Mouse (Mus musculus): ENCODE measurements around the gene Ndrg4. TPM values are rescaled to one million over a fixed set of nuclear protein-coding genes. Genes with fewer than 3 reads are reported as not detected.
"Not testable (repeated sequence)": the region's sequence is repeated elsewhere in the genome, so short reads cannot be mapped to it uniquely, and the experiment has no call there.

Gene Ndrg4
- polyA plus RNA-seq, 1 experiment from 2014 or later = 665 TPM

GRCm38 (mm10) chr8:95657523-95657922 is 19.3 kb upstream of the Ndrg4 start:
- no peak overlapping the region for H3K4me2 ChIP-seq (ENCODE audit: low read length)
- no peaks in the 10 kb centered on the region for H3K9me3 ChIP-seq (ENCODE audit: control insufficient read depth, low read length)
- WGBS = 57% methylated on average over 2 of the region's 2 CpGs
- H3K9ac ChIP-seq (ENCODE audit: low read depth, low read length) = no peak overlapping the region
- H3K36me3 ChIP-seq (ENCODE audit: control insufficient read depth, insufficient read depth, low read length) = no peaks in the 10 kb centered on the region
- H3K27me3 ChIP-seq (replicated peaks; ENCODE audit: control insufficient read depth, insufficient read depth, low read length) = no peaks in the 10 kb centered on the region
- no peak overlapping the region for H3K27ac ChIP-seq (ENCODE audit: low read depth, low read length)
- ATAC-seq = no peak
- no peaks in the 10 kb centered on the region for H3K4me1 ChIP-seq (ENCODE audit: control insufficient read depth, insufficient read depth, low read depth, low read length)
- no peak overlapping the region for H3K4me3 ChIP-seq (ENCODE audit: low read length)

- Histone ChIP-seq H3K9me3 (ENCODE audit: control insufficient read depth, low read length) (no peaks in the 10 kb centered on the region), H3K4me3 (ENCODE audit: low read length) (no peak overlapping the region), H3K4me2 (ENCODE audit: low read length) (no peak overlapping the region), H3K9ac (ENCODE audit: low read depth, low read length) (no peak overlapping the region), H3K27me3 (replicated peaks; ENCODE audit: control insufficient read depth, insufficient read depth, low read length) (no peaks in the 10 kb centered on the region), H3K27ac (ENCODE audit: low read depth, low read length) (no peak overlapping the region), H3K4me1 (ENCODE audit: control insufficient read depth, insufficient read depth, low read depth, low read length) (no peaks in the 10 kb centered on the region), H3K36me3 (ENCODE audit: control insufficient read depth, insufficient read depth, low read length) (no peaks in the 10 kb centered on the region)
- 81% methylated on average over 6 of the region's 6 CpGs for WGBS
- ATAC-seq = no peak
Measured at GRCm38 (mm10) chr8:95660334-95660882, 16.4 kb upstream of the Ndrg4 start.

- Histone ChIP-seq H3K9ac (ENCODE audit: low read depth, low read length) (no peak overlapping the region), H3K27ac (ENCODE audit: low read depth, low read length) (no peak overlapping the region), H3K27me3 (replicated peaks; ENCODE audit: control insufficient read depth, insufficient read depth, low read length) (no peaks in the 10 kb centered on the region), H3K9me3 (ENCODE audit: control insufficient read depth, low read length) (no peaks in the 10 kb centered on the region), H3K4me2 (ENCODE audit: low read length) (no peak overlapping the region), H3K4me3 (ENCODE audit: low read length) (no peak overlapping the region), H3K4me1 (ENCODE audit: control insufficient read depth, insufficient read depth, low read depth, low read length) (no peaks in the 10 kb centered on the region), H3K36me3 (ENCODE audit: control insufficient read depth, insufficient read depth, low read length) (no peaks in the 10 kb centered on the region)
- WGBS = 82% methylated on average over 8 of the region's 8 CpGs
- no peak for ATAC-seq
Measured at GRCm38 (mm10) chr8:95661085-95661484, 15.7 kb upstream of the Ndrg4 start.

- H3K27ac ChIP-seq (ENCODE audit: low read depth, low read length) = no peak overlapping the region
- H3K9me3 ChIP-seq (ENCODE audit: control insufficient read depth, low read length) = no peaks in the 10 kb centered on the region
- no peaks in the 10 kb centered on the region for H3K27me3 ChIP-seq (replicated peaks; ENCODE audit: control insufficient read depth, insufficient read depth, low read length)
- no peaks in the 10 kb centered on the region for H3K4me1 ChIP-seq (ENCODE audit: control insufficient read depth, insufficient read depth, low read depth, low read length)
- no peak overlapping the region for H3K4me3 ChIP-seq (ENCODE audit: low read length)
- H3K9ac ChIP-seq (ENCODE audit: low read depth, low read length) = no peak overlapping the region
- no peak for ATAC-seq
- no peak overlapping the region for H3K4me2 ChIP-seq (ENCODE audit: low read length)
- H3K36me3 ChIP-seq (ENCODE audit: control insufficient read depth, insufficient read depth, low read length) = no peaks in the 10 kb centered on the region
- WGBS = 91% methylated on average over 6 of the region's 6 CpGs
Measured at GRCm38 (mm10) chr8:95661575-95661974, 15.2 kb upstream of the Ndrg4 start.

- WGBS = 86% methylated on average over 7 of the region's 7 CpGs
Measured at GRCm38 (mm10) chr8:95662885-95663598, 13.7 kb upstream of the Ndrg4 start.

GRCm38 (mm10) chr8:95663599-95663949 is 13.2 kb upstream of the Ndrg4 start:
- no peak overlapping the region for H3K9ac ChIP-seq (ENCODE audit: low read depth, low read length)

More at GRCm38 (mm10) chr8:95662885-95663598, 13.7 kb upstream of the Ndrg4 start:
- Histone ChIP-seq H3K36me3 (ENCODE audit: control insufficient read depth, insufficient read depth, low read length) (no peaks in the 10 kb centered on the region), H3K4me1 (ENCODE audit: control insufficient read depth, insufficient read depth, low read depth, low read length) (no peaks in the 10 kb centered on the region), H3K9ac (ENCODE audit: low read depth, low read length) (no peak overlapping the region), H3K4me2 (ENCODE audit: low read length) (no peak overlapping the region), H3K4me3 (ENCODE audit: low read length) (no peak overlapping the region), H3K27me3 (replicated peaks; ENCODE audit: control insufficient read depth, insufficient read depth, low read length) (no peaks in the 10 kb centered on the region), H3K27ac (ENCODE audit: low read depth, low read length) (no peak overlapping the region), H3K9me3 (ENCODE audit: control insufficient read depth, low read length) (no peaks in the 10 kb centered on the region)
- ATAC-seq = no peak

GRCm38 (mm10) chr8:95665813-95666452 is 10.8 kb upstream of the Ndrg4 start:
- not testable (repeated sequence) for H3K4me2 ChIP-seq (ENCODE audit: low read length); H3K9me3 ChIP-seq (ENCODE audit: control insufficient read depth, low read length); H3K4me3 ChIP-seq (ENCODE audit: low read length); H3K36me3 ChIP-seq (ENCODE audit: control insufficient read depth, insufficient read depth, low read length); H3K4me1 ChIP-seq (ENCODE audit: control insufficient read depth, insufficient read depth, low read depth, low read length); H3K27me3 ChIP-seq (replicated peaks; ENCODE audit: control insufficient read depth, insufficient read depth, low read length); H3K9ac ChIP-seq (ENCODE audit: low read depth, low read length); ATAC-seq; H3K27ac ChIP-seq (ENCODE audit: low read depth, low read length)
- 98% methylated on average over 11 of the region's 11 CpGs for WGBS

More at GRCm38 (mm10) chr8:95663599-95663949, 13.2 kb upstream of the Ndrg4 start:
- H3K27me3 ChIP-seq (replicated peaks; ENCODE audit: control insufficient read depth, insufficient read depth, low read length) = no peaks in the 10 kb centered on the region
- no peaks in the 10 kb centered on the region for H3K9me3 ChIP-seq (ENCODE audit: control insufficient read depth, low read length)
- no peak overlapping the region for H3K4me3 ChIP-seq (ENCODE audit: low read length)
- WGBS = 72% methylated on average over 4 of the region's 4 CpGs
- H3K36me3 ChIP-seq (ENCODE audit: control insufficient read depth, insufficient read depth, low read length) = no peaks in the 10 kb centered on the region
- no peaks in the 10 kb centered on the region for H3K4me1 ChIP-seq (ENCODE audit: control insufficient read depth, insufficient read depth, low read depth, low read length)
- no peak overlapping the region for H3K27ac ChIP-seq (ENCODE audit: low read depth, low read length)
- ATAC-seq = no peak
- no peak overlapping the region for H3K4me2 ChIP-seq (ENCODE audit: low read length)

- Histone ChIP-seq H3K9me3 (ENCODE audit: control insufficient read depth, low read length) (no peaks in the 10 kb centered on the region), H3K4me3 (ENCODE audit: low read length) (no peak overlapping the region), H3K27ac (ENCODE audit: low read depth, low read length) (no peak overlapping the region), H3K36me3 (ENCODE audit: control insufficient read depth, insufficient read depth, low read length) (no peaks in the 10 kb centered on the region), H3K4me1 (ENCODE audit: control insufficient read depth, insufficient read depth, low read depth, low read length) (no peaks in the 10 kb centered on the region), H3K27me3 (replicated peaks; ENCODE audit: control insufficient read depth, insufficient read depth, low read length) (no peaks in the 10 kb centered on the region), H3K9ac (ENCODE audit: low read depth, low read length) (no peak overlapping the region), H3K4me2 (ENCODE audit: low read length) (no peak overlapping the region)
- ATAC-seq = no peak
- WGBS = 62% methylated on average over 8 of the region's 8 CpGs
Measured at GRCm38 (mm10) chr8:95668163-95668958, 8.4 kb upstream of the Ndrg4 start.

- WGBS = 88% methylated on average over 2 of the region's 2 CpGs
- no peak for ATAC-seq
- no peaks in the 10 kb centered on the region for H3K4me1 ChIP-seq (ENCODE audit: control insufficient read depth, insufficient read depth, low read depth, low read length)
Measured at GRCm38 (mm10) chr8:95669967-95670366, 6.8 kb upstream of the Ndrg4 start.

More at GRCm38 (mm10) chr8:95669967-95670366, 6.8 kb upstream of the Ndrg4 start:
- H3K9ac ChIP-seq (ENCODE audit: low read depth, low read length) = no peak overlapping the region
- H3K27ac ChIP-seq (ENCODE audit: low read depth, low read length) = no peak overlapping the region
- no peak overlapping the region for H3K4me3 ChIP-seq (ENCODE audit: low read length)
- H3K27me3 ChIP-seq (replicated peaks; ENCODE audit: control insufficient read depth, insufficient read depth, low read length) = no peaks in the 10 kb centered on the region
- H3K36me3 ChIP-seq (ENCODE audit: control insufficient read depth, insufficient read depth, low read length) = no peaks in the 10 kb centered on the region
- no peaks in the 10 kb centered on the region for H3K9me3 ChIP-seq (ENCODE audit: control insufficient read depth, low read length)
- no peak overlapping the region for H3K4me2 ChIP-seq (ENCODE audit: low read length)
